Mouse (Mus musculus) forebrain, embryonic 12.5 days (tissue): ENCODE data around the gene Zfand2a. TPM values are rescaled to one million over a fixed set of nuclear protein-coding genes. Genes with fewer than 3 reads are reported as not detected.
A peak's percentile ranks its signal among the peaks of the same experiment; 100 is the strongest.

Experiments used
- ATAC-seq: fragments of 200-750 bp; cut with Nextera tagmentation; 2 replicates; pipeline ENCODE4 v1.8.0; 2017; ENCODE audit warnings: moderate TSS enrichment; ENCODE audit not compliant: low FRiP score
- H3K27ac ChIP-seq: fragments of 300-500 bp; sonication (generic); 2 replicates; pipeline ENCODE4 v1.5.1; 2016; ENCODE audit warnings: mild to moderate bottlenecking
- H3K27me3 ChIP-seq: fragments of 300-500 bp; sonication (generic); 2 replicates; pipeline ENCODE4 v1.6.1; 2016; ENCODE audit warnings: mild to moderate bottlenecking
- H3K36me3 ChIP-seq: fragments of 300-500 bp; sonication (generic); replicated peaks from 2 replicates; pipeline ENCODE4 v1.6.1; 2016; ENCODE audit warnings: mild to moderate bottlenecking
- H3K4me1 ChIP-seq: fragments of 300-500 bp; sonication (generic); 2 replicates; pipeline ENCODE4 v1.6.1; 2016
- H3K4me2 ChIP-seq: fragments of 300-500 bp; sonication (generic); 2 replicates; pipeline ENCODE4 v1.6.1; 2016; ENCODE audit warnings: mild to moderate bottlenecking, moderate library complexity
- H3K4me3 ChIP-seq: fragments of 300-500 bp; sonication (generic); replicated peaks from 2 replicates; pipeline ENCODE4 v1.5.1; 2016; ENCODE audit warnings: mild to moderate bottlenecking
- H3K9ac ChIP-seq: fragments of 300-500 bp; sonication (generic); 2 replicates; pipeline ENCODE4 v1.6.1; 2016; ENCODE audit warnings: mild to moderate bottlenecking
- H3K9me3 ChIP-seq: fragments of 300-500 bp; sonication (generic); 2 replicates; pipeline ENCODE4 v1.6.1; 2016
- WGBS: fragments of 180-500 bp; shearing (Covaris S2); methylation state at CpG from one replicate; pipeline ENCODE4 v1.1.7; 2016; 5-methylcytosine and 5-hydroxymethylcytosine counted together
- polyA plus RNA-seq: library from polyadenylated mRNA; unstranded; fragments of >200 nt; fragmentation: Nextera tagmentation; extraction: Ambion mirVana; gene quantifications from 2 replicates; pipeline ENCODE4 v1.2.1, GENCODE M21; 2016

The Zfand2a gene
- polyA plus RNA-seq, 1 experiment from 2014 or later: 10.4 TPM

DNA sequence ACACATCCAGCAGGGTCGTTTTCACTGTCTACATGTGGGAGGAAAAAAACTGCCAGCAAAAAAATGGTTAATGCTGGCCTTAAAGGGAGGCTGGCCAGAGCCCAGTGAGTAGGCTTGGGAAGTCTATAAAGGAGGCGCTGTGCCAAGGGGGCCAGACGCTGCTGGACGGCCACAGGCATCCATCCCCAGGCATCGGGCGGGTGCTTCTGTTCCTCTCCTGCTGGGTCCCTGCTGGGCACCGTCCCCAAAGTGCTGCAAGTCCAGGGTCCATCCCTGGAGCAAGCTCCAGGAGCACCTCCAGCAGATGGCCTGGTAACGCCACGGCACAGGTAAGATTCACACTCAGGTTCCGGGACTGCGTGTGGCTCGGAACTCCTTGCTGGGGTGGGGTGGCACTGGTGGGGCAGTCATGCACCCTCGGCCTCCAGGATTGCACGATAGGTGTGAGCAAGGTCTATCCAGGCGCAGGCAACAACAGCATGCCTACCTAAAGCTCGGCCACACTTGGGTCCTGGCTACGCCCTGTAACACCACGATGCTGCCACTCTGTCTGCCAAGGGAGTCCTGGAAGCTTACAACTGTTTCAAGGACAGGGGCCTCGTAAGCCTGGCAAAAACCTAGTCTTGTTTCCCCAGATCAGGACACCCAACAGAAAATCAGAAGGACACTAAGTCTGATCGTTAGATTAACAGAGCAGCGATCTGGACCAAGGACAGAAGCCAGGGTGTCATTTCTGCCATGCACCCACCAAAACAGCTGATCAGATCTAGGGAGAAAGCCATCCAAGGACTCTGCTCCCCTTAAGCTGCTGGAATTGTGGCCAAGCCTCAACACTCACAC, 61.1 kb downstream of the Zfand2a start, which contains the start of gene Gper1:
Gene Gper1, plus strand, starts transcription at position 126 of the 840 bp plus-strand sequence.
- H3K27ac ChIP-seq: peak within 1 kb of the TSS; percentile 25; the same call in 1 of the 2 replicates
- H3K36me3 ChIP-seq: no peaks in the 10 kb centered on the region
- H3K4me1 ChIP-seq: peaks cover 42% of the 10 kb centered on the region
- peak within 1 kb of the TSS; percentile 42; the same call in 1 of the 2 replicates for H3K9ac ChIP-seq
- 55% methylated on average over 21 of the region's 21 CpGs for WGBS
- no peaks in the 10 kb centered on the region for H3K9me3 ChIP-seq
- peak within 1 kb of the TSS; percentile 25 for H3K4me2 ChIP-seq
- peak; percentile 42; the same call in 1 of the 2 replicates for ATAC-seq
- peak within 1 kb of the TSS; percentile 19 for H3K4me3 ChIP-seq
- H3K27me3 ChIP-seq: no peaks in the 10 kb centered on the region

Other genes with a start within 250 kb of the Zfand2a start
- 138 and 141 TPM in 2 replicates for gene Get4, start 232.2 kb downstream of the Zfand2a start, polyA plus RNA-seq
- 2.3 and 3.3 TPM in 2 replicates for gene Adap1, start 158.9 kb downstream of the Zfand2a start, polyA plus RNA-seq
- 105 and 117 TPM in 2 replicates for gene Cox19, start 133.1 kb downstream of the Zfand2a start, polyA plus RNA-seq
- gene Cyp2w1, start 131.9 kb downstream of the Zfand2a start, polyA plus RNA-seq: 0.17 and 0.24 TPM in 2 replicates
- 1.2 and 1.4 TPM in 2 replicates for gene Gpr146, start 106.9 kb downstream of the Zfand2a start, polyA plus RNA-seq
- 0.10 and 0.22 TPM in 2 replicates for gene C130050O18Rik, start 79.3 kb downstream of the Zfand2a start, polyA plus RNA-seq
- gene Gper1, start 61.4 kb downstream of the Zfand2a start, polyA plus RNA-seq: 4.1 and 5.2 TPM in 2 replicates
- gene 3110082I17Rik, start 24.0 kb downstream of the Zfand2a start, polyA plus RNA-seq: 28.3 and 30.6 TPM in 2 replicates
- 32.5 and 37.0 TPM in 2 replicates for gene Uncx, start 58.9 kb upstream of the Zfand2a start, polyA plus RNA-seq